Mouse (Mus musculus) forebrain, embryonic 13.5 days (tissue): ENCODE measurements around the gene Ttll5. TPM values are rescaled to one million over a fixed set of nuclear protein-coding genes. Genes with fewer than 3 reads are reported as not detected.

ENCODE experiments used
- ATAC-seq: fragments of 200-750 bp; cut with Nextera tagmentation; 2 replicates; pipeline ENCODE4 v1.8.0; 2017
- H3K27ac ChIP-seq: fragments of 300-500 bp; sonication (generic); 2 replicates; pipeline ENCODE4 v1.5.1; 2015; ENCODE audit warnings: inconsistent platforms, mild to moderate bottlenecking, moderate library complexity
- H3K27me3 ChIP-seq: fragments of 300-500 bp; sonication (generic); 2 replicates; pipeline ENCODE4 v1.6.1; 2015; ENCODE audit warnings: mild to moderate bottlenecking, inconsistent platforms
- H3K36me3 ChIP-seq: fragments of 300-500 bp; sonication (generic); 2 replicates; pipeline ENCODE4 v1.6.1; 2015; ENCODE audit warnings: mild to moderate bottlenecking, inconsistent platforms; ENCODE audit not compliant: poor library complexity, severe bottlenecking
- H3K4me1 ChIP-seq: fragments of 300-500 bp; sonication (generic); 2 replicates; pipeline ENCODE4 v1.6.1; 2015; ENCODE audit warnings: inconsistent platforms
- H3K4me2 ChIP-seq: fragments of 300-500 bp; sonication (generic); 2 replicates; pipeline ENCODE4 v1.6.1; 2015; ENCODE audit warnings: inconsistent platforms, mild to moderate bottlenecking, moderate library complexity
- H3K4me3 ChIP-seq: fragments of 300-500 bp; sonication (generic); 2 replicates; pipeline ENCODE4 v1.5.1; 2015; ENCODE audit warnings: mild to moderate bottlenecking, inconsistent platforms
- H3K9ac ChIP-seq: fragments of 300-500 bp; sonication (generic); 2 replicates; pipeline ENCODE4 v1.6.1; 2015; ENCODE audit warnings: mild to moderate bottlenecking, inconsistent platforms
- H3K9me3 ChIP-seq: fragments of 300-500 bp; sonication (generic); replicated peaks from 2 replicates; pipeline ENCODE4 v1.6.1; 2016; ENCODE audit warnings: inconsistent platforms
- WGBS: fragments of 180-500 bp; shearing (Covaris S2); methylation state at CpG from one replicate; pipeline ENCODE4 v1.1.7; 2015; 5-methylcytosine and 5-hydroxymethylcytosine counted together
- polyA plus RNA-seq: library from polyadenylated mRNA; unstranded; fragments of >200 nt; fragmentation: Nextera tagmentation; extraction: Ambion mirVana; gene quantifications from 2 replicates; pipeline ENCODE4 v1.2.1, GENCODE M21; 2015

Ttll5 gene
- polyA plus RNA-seq, 1 experiment from 2014 or later = 15.2 TPM

DNA sequence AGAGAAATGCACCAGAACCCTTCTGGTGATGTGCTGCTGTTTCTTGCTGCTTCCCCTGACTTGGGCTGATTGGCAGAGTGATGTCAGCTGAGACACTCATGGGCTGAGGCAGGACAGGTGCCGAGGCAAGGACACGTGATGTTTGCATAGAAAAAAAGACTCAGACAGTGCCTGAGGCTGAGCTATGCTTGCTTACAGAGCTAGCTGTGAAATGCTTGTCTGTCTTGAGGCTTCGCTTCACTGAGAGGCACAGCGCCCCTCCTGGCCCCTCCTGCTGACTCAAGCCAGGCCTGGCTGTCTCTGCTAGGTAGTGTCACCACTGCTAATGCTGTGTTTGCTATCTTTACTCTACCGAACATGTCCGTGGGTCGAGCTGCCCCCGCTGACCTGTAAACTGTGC lies 26.2 kb downstream of the Ttll5 start:
- Histone ChIP-seq H3K9me3 (no peaks in the 10 kb centered on the region), H3K4me2 (no peak overlapping the region), H3K4me1 (no peaks in the 10 kb centered on the region), H3K9ac (no peak overlapping the region), H3K4me3 (no peak overlapping the region), H3K27ac (no peak overlapping the region), H3K36me3 (peaks cover 21% of the 10 kb centered on the region), H3K27me3 (no peaks in the 10 kb centered on the region)
- ATAC-seq = no peak
- 81% methylated on average over 8 of the region's 8 CpGs for WGBS

DNA sequence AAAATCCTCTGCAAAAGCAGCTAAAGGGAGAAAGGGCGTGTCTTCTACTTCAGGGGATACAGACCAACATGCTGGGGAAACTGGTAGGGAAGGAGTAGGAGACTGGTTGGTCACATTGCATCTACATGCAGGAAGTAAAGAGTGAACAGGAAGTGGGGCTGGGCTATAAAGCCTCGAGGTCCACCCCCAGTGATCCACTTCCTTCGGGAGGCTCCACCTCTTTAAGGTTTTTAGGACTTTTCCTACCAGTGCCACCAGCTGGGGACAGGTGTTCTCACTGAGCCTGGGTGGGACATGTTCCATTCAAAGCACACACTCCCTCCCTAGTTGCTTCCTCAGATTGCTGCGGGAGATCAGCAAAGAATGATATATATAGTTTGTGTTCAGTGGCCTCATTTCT lies 29.4 kb downstream of the Ttll5 start:
- no peak for ATAC-seq
- no peak overlapping the region for H3K4me2 ChIP-seq
- no peak overlapping the region for H3K9ac ChIP-seq
- no peak overlapping the region for H3K27ac ChIP-seq
- H3K27me3 ChIP-seq = no peaks in the 10 kb centered on the region
- 93% methylated on average over 4 of the region's 4 CpGs for whole genome bisulfite sequencing
- H3K9me3 ChIP-seq = no peaks in the 10 kb centered on the region
- no peak overlapping the region for H3K4me3 ChIP-seq
- H3K4me1 ChIP-seq = no peaks in the 10 kb centered on the region
- H3K36me3 ChIP-seq = peaks cover 20% of the 10 kb centered on the region

GRCm38 (mm10) chr12:85854271-85854670 lies 29.8 kb downstream of the Ttll5 start:
- H3K4me3 ChIP-seq = no peak overlapping the region
- no peaks in the 10 kb centered on the region for H3K27me3 ChIP-seq
- H3K4me2 ChIP-seq = no peak overlapping the region
- H3K36me3 ChIP-seq = peaks cover 17% of the 10 kb centered on the region
- 0 out of 2 replicates have a peak, but pooled peaks cover 3% of the 10 kb centered on the region for H3K4me1 ChIP-seq
- ATAC-seq = no peak
- H3K9me3 ChIP-seq = no peaks in the 10 kb centered on the region
- 79% methylated on average over 1 of the region's 1 CpGs for WGBS
- no peak overlapping the region for H3K27ac ChIP-seq
- no peak overlapping the region for H3K9ac ChIP-seq

- no peak overlapping the region for H3K27ac ChIP-seq
- H3K4me3 ChIP-seq = no peak overlapping the region
- H3K36me3 ChIP-seq = no peaks in the 10 kb centered on the region
- no peak overlapping the region for H3K9ac ChIP-seq
- no peak overlapping the region for H3K4me2 ChIP-seq
- H3K27me3 ChIP-seq = no peaks in the 10 kb centered on the region
- 92% methylated on average over 7 of the region's 7 CpGs for WGBS
- H3K9me3 ChIP-seq = no peaks in the 10 kb centered on the region
- H3K4me1 ChIP-seq = peaks cover 10% of the 10 kb centered on the region
- no peak for ATAC-seq
These were observed 32.8 kb downstream of the Ttll5 start for GRCm38 (mm10) chr12:85857300-85857699.

GRCm38 (mm10) chr12:85859111-85859510 lies 34.7 kb downstream of the Ttll5 start:
- Histone ChIP-seq H3K4me2 (no peak overlapping the region), H3K9ac (no peak overlapping the region), H3K27ac (no peak overlapping the region; the same call in 1 of the 2 replicates), H3K4me1 (peaks cover 15% of the 10 kb centered on the region), H3K9me3 (no peaks in the 10 kb centered on the region), H3K4me3 (no peak overlapping the region), H3K27me3 (no peaks in the 10 kb centered on the region), H3K36me3 (no peaks in the 10 kb centered on the region)
- no peak for ATAC-seq
- 70% methylated on average over 3 of the region's 3 CpGs for WGBS

GRCm38 (mm10) chr12:85859511-85860189 lies 35.2 kb downstream of the Ttll5 start:
- H3K4me3 ChIP-seq = no peak overlapping the region
- H3K27ac ChIP-seq = no peak overlapping the region
- no peak overlapping the region for H3K9ac ChIP-seq
- peak; percentile 30; the same call in 1 of the 2 replicates for ATAC-seq
- H3K4me2 ChIP-seq = no peak overlapping the region
- peaks cover 15% of the 10 kb centered on the region for H3K4me1 ChIP-seq
- H3K27me3 ChIP-seq = no peaks in the 10 kb centered on the region
- no peaks in the 10 kb centered on the region; the same call in 1 of the 2 replicates for H3K36me3 ChIP-seq
- 37% methylated on average over 3 of the region's 3 CpGs for WGBS
- no peaks in the 10 kb centered on the region for H3K9me3 ChIP-seq

DNA sequence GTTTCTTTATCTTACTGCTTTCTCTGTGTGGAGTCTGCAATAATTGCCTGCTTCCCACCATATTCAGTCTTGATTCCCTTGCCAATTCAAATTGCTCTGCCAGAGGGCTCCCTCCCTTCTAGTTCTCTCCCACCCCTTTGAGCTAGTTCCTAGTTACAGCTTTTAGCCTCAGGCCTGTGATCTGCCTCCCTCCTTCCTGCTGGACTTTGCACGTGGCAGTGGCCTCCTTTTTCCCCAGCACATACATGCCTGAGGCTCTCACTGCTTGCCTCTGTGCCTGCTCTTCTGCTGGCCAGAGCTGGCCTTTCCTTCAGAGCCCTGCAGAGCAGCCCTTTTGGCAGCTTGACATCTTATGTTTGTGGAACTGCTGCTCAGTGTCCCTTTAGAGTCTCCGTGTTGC lies 38.1 kb downstream of the Ttll5 start:
- H3K9ac ChIP-seq = no peak overlapping the region
- H3K36me3 ChIP-seq = no peaks in the 10 kb centered on the region; the same call in 1 of the 2 replicates
- H3K4me1 ChIP-seq = peaks cover 15% of the 10 kb centered on the region
- 37% methylated on average over 2 of the region's 2 CpGs for WGBS
- H3K4me2 ChIP-seq = no peak overlapping the region
- H3K27me3 ChIP-seq = no peaks in the 10 kb centered on the region
- H3K4me3 ChIP-seq = no peak overlapping the region
- ATAC-seq = peak; percentile 30; the same call in 1 of the 2 replicates
- H3K9me3 ChIP-seq = no peaks in the 10 kb centered on the region
- H3K27ac ChIP-seq = 0 out of 2 replicates have a peak overlapping the region, but pooled peaks have one; percentile 40

DNA sequence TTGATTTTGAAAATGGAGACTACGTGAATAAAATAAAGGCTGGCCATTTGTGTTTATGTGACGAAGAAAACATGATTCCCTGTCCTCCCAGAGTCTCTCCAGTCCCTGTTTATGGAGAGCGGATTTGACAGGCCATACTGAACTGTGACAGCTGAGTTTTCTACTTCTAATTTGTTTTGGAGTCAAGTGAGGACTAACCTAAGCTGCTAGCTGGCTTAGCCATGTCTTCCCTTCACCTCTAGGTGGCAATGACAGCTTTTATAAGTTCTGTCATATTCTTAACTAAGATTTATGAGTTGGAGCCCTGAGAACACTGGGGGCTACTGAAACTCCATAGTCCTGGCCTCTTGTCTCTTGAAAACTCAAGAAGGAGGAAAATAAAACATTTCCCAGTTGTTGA lies 41.1 kb downstream of the Ttll5 start:
- 86% methylated on average over 3 of the region's 3 CpGs for WGBS
- H3K9ac ChIP-seq = no peak overlapping the region
- H3K27ac ChIP-seq = no peak overlapping the region

GRCm38 (mm10) chr12:85866624-85867023 lies 42.2 kb downstream of the Ttll5 start:
- ATAC-seq = no peak
- H3K36me3 ChIP-seq = no peaks in the 10 kb centered on the region; the same call in 1 of the 2 replicates
- no peaks in the 10 kb centered on the region for H3K9me3 ChIP-seq
- H3K4me1 ChIP-seq = peaks cover 18% of the 10 kb centered on the region
- H3K4me3 ChIP-seq = no peak overlapping the region
- H3K9ac ChIP-seq = no peak overlapping the region
- no peak overlapping the region for H3K27ac ChIP-seq
- WGBS = 71% methylated on average over 4 of the region's 4 CpGs
- H3K27me3 ChIP-seq = no peaks in the 10 kb centered on the region
- H3K4me2 ChIP-seq = no peak overlapping the region

More for the DNA sequence above, 41.1 kb downstream of the Ttll5 start:
- Histone ChIP-seq H3K4me2 (no peak overlapping the region), H3K27me3 (no peaks in the 10 kb centered on the region), H3K4me3 (no peak overlapping the region), H3K9me3 (no peaks in the 10 kb centered on the region), H3K4me1 (peaks cover 18% of the 10 kb centered on the region), H3K36me3 (no peaks in the 10 kb centered on the region; the same call in 1 of the 2 replicates)
- ATAC-seq = no peak

DNA sequence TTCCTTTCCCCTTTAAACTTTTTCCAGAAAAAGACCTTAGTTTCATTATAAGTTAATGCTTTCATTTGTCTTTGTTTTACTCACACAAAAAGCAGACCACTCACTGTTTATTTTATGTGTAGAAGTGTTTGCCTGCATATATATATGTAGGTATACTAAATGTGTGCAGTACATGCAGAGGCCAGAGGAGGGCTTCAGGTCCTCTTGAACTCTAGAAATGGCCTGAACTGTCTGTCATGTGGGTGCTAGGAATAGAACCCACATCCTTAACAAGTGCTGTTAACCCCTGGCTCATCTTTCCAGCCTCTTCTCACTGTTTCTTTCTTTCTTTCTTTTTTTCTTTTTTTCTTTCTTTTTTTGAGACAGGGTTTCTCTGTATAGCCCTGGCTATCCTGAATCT lies 42.7 kb downstream of the Ttll5 start:
- no peak overlapping the region for H3K9ac ChIP-seq
- H3K36me3 ChIP-seq = no peaks in the 10 kb centered on the region; the same call in 1 of the 2 replicates
- H3K4me3 ChIP-seq = no peak overlapping the region
- no peak for ATAC-seq
- no peaks in the 10 kb centered on the region for H3K27me3 ChIP-seq
- peaks cover 16% of the 10 kb centered on the region for H3K4me1 ChIP-seq
- H3K4me2 ChIP-seq = no peak overlapping the region
- no peak overlapping the region for H3K27ac ChIP-seq
- no peaks in the 10 kb centered on the region for H3K9me3 ChIP-seq

DNA sequence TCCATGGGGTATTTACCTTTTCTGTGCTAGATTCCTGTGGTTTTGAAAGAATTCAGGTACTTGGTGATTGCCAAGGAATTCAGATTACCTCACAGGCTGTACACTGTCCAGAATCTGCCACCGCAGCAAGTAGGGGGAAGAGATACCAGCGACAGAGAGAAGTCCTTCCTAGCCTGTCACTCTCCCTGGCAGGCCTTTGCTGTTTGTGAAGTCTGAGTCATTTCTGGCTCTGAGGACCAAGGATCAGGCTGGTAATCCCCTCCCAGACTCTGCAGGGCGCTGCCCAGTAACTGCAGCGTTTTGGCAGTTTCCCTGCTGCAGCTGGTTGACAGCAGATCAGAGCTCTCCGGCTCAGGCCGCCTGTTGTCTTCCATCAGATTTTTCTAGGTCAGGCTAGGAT lies 45.0 kb downstream of the Ttll5 start:
- peak overlapping the region; percentile 44; the same call in 1 of the 2 replicates for H3K27ac ChIP-seq
- H3K4me2 ChIP-seq = no peak overlapping the region
- no peaks in the 10 kb centered on the region for H3K27me3 ChIP-seq
- H3K4me1 ChIP-seq = peaks cover 9% of the 10 kb centered on the region
- H3K9me3 ChIP-seq = no peaks in the 10 kb centered on the region
- no peak overlapping the region for H3K4me3 ChIP-seq
- H3K36me3 ChIP-seq = peaks cover 1% of the 10 kb centered on the region; the same call in 1 of the 2 replicates
- ATAC-seq = peak; percentile 66; the same call in 1 of the 2 replicates
- H3K9ac ChIP-seq = peak overlapping the region; percentile 2; the same call in 1 of the 2 replicates
- WGBS = 16% methylated on average over 6 of the region's 6 CpGs

- H3K36me3 ChIP-seq = peaks cover 20% of the 10 kb centered on the region
These were observed 55.3 kb downstream of the Ttll5 start for GRCm38 (mm10) chr12:85879631-85880314.

More at GRCm38 (mm10) chr12:85879631-85880314, 55.3 kb downstream of the Ttll5 start:
- no peaks in the 10 kb centered on the region for H3K27me3 ChIP-seq
- no peak overlapping the region for H3K9ac ChIP-seq
- no peak overlapping the region for H3K4me2 ChIP-seq
- H3K9me3 ChIP-seq = no peaks in the 10 kb centered on the region
- WGBS = 81% methylated on average over 8 of the region's 8 CpGs
- ATAC-seq = peak; percentile 33; the same call in 1 of the 2 replicates
- H3K4me3 ChIP-seq = no peak overlapping the region
- no peak overlapping the region for H3K27ac ChIP-seq
- peaks cover 4% of the 10 kb centered on the region; the same call in 1 of the 2 replicates for H3K4me1 ChIP-seq
